Mouse (Mus musculus) embryonic stem cell, embryonic (primary cell): Measurements from ENCODE around the gene Cib4.

ENCODE experiments used
- CTCF ChIA-PET, 4 experiments: fragments of 300-600 bp in 2 of 4; fragments of 350-600 bp in 2 of 4; sonication (Branson Sonifier 250); formaldehyde crosslinking; loops; one replicate each; lab custom pipeline; 2022; ENCODE audit warnings: inconsistent platforms in 2 of 4; lab: Charles Lee
- POLR2A ChIA-PET, 4 experiments: fragments of 300-600 bp in 2 of 4; fragments of 350-600 bp in 2 of 4; sonication (Branson Sonifier 250); formaldehyde crosslinking; loops; one replicate each; lab custom pipeline; 2022; ENCODE audit warnings: antibody characterized with exemption in 4 of 4, inconsistent platforms in 1 of 4; lab: Charles Lee

Gene Cib4

GRCm38 (mm10) chr5:30578445-30579080, 32.9 kb upstream of the Cib4 start:
- POLR2A ChIA-PET = interaction anchor here in 1 of 4 experiments (1.0 kb wide), 1 partner anchor 326 kb away, joined by 3 read pairs; no protein-coding TSS in a partner anchor
- CTCF ChIA-PET = no interaction called here

GRCm38 (mm10) chr5:30577654-30578310, 32.1 kb upstream of the Cib4 start:
- CTCF ChIA-PET = no interaction called here
- POLR2A ChIA-PET = interaction anchor here in 2 of 4 experiments (0.6 to 1.0 kb wide), 2 partner anchors 30 to 327 kb away, joined by 3 read pairs; no protein-coding TSS in a partner anchor

- ChIA-PET POLR2A (no interaction called here), CTCF (no interaction called here)
Observed at GRCm38 (mm10) chr5:30577251-30577650, 31.6 kb upstream of the Cib4 start.

GRCm38 (mm10) chr5:30576233-30576632, 30.6 kb upstream of the Cib4 start:
- CTCF ChIA-PET = no interaction called here
- POLR2A ChIA-PET = interaction anchor here in 1 of 4 experiments (1.3 kb wide), 1 partner anchor 36 kb away, joined by 3 read pairs; no protein-coding TSS in a partner anchor

GRCm38 (mm10) chr5:30574367-30574766, 28.7 kb upstream of the Cib4 start:
- ChIA-PET CTCF (interaction anchor here in 2 of 4 experiments (0.5 to 1.1 kb wide), 3 partner anchors 26 to 64 kb away, joined by 3 to 4 read pairs (median 3); no protein-coding TSS in a partner anchor), POLR2A (interaction anchor here in 1 of 4 experiments (0.7 kb wide), 1 partner anchor 36 kb away, joined by 3 read pairs; no protein-coding TSS in a partner anchor)

GRCm38 (mm10) chr5:30571820-30572219, 26.2 kb upstream of the Cib4 start:
- ChIA-PET CTCF (no interaction called here), POLR2A (no interaction called here)

- POLR2A ChIA-PET = no interaction called here
- CTCF ChIA-PET = interaction anchor here in 1 of 4 experiments (0.7 kb wide), 1 partner anchor 108 kb away, joined by 3 read pairs; no protein-coding TSS in a partner anchor
Observed at GRCm38 (mm10) chr5:30568479-30568878, 22.8 kb upstream of the Cib4 start.

- ChIA-PET POLR2A (interaction anchor here in 1 of 4 experiments (0.6 kb wide), 1 partner anchor 279 kb away, joined by 3 read pairs; the partner anchor contains the start of gene Drc1), CTCF (no interaction called here)
Observed at GRCm38 (mm10) chr5:30559986-30560493, 14.4 kb upstream of the Cib4 start.

- ChIA-PET CTCF (no interaction called here), POLR2A (no interaction called here)
Observed at GRCm38 (mm10) chr5:30559421-30559820, 13.8 kb upstream of the Cib4 start.

- ChIA-PET CTCF (no interaction called here), POLR2A (interaction anchor here in 2 of 4 experiments (0.7 to 1.4 kb wide), 3 partner anchors 9 to 58 kb away, joined by 3 to 4 read pairs (median 3); no protein-coding TSS in a partner anchor)
Observed at GRCm38 (mm10) chr5:30556284-30556683, 10.6 kb upstream of the Cib4 start.

- CTCF ChIA-PET = no interaction called here
Observed at GRCm38 (mm10) chr5:30554981-30555380, 9.3 kb upstream of the Cib4 start.

GRCm38 (mm10) chr5:30553936-30554335, 8.3 kb upstream of the Cib4 start:
- POLR2A ChIA-PET = interaction anchor here in 1 of 4 experiments (0.8 kb wide), 1 partner anchor 100 kb away, joined by 3 read pairs; no protein-coding TSS in a partner anchor
- CTCF ChIA-PET = no interaction called here

More at GRCm38 (mm10) chr5:30554981-30555380, 9.3 kb upstream of the Cib4 start:
- POLR2A ChIA-PET = interaction anchor here in 1 of 4 experiments (0.8 kb wide), 1 partner anchor 98 kb away, joined by 3 read pairs; no protein-coding TSS in a partner anchor

GRCm38 (mm10) chr5:30552006-30552405, 6.4 kb upstream of the Cib4 start:
- ChIA-PET POLR2A (no interaction called here), CTCF (no interaction called here)

GRCm38 (mm10) chr5:30551022-30551638, 5.5 kb upstream of the Cib4 start:
- POLR2A ChIA-PET = no interaction called here
- CTCF ChIA-PET = interaction anchor here in 1 of 4 experiments (0.6 kb wide), 1 partner anchor 656 kb away, joined by 7 read pairs; no protein-coding TSS in a partner anchor

GRCm38 (mm10) chr5:30550334-30551021, 4.8 kb upstream of the Cib4 start:
- POLR2A ChIA-PET = interaction anchor here in 1 of 4 experiments (0.5 kb wide), 1 partner anchor 1003 kb away, joined by 3 read pairs; no protein-coding TSS in a partner anchor
- CTCF ChIA-PET = no interaction called here

GRCm38 (mm10) chr5:30548681-30549080, 3.0 kb upstream of the Cib4 start:
- POLR2A ChIA-PET = interaction anchor here in 1 of 4 experiments (0.7 kb wide), 2 partner anchors 69 to 76 kb away, joined by 3 read pairs; no protein-coding TSS in a partner anchor
- CTCF ChIA-PET = no interaction called here

GRCm38 (mm10) chr5:30536051-30536570, 9.5 kb downstream of the Cib4 start:
- POLR2A ChIA-PET = interaction anchor here in 2 of 4 experiments (0.7 to 1.1 kb wide), 3 partner anchors 49 to 111 kb away, joined by 3 read pairs; partner anchors contain the start of gene Slc35f6 (in 1 of the 2)
- CTCF ChIA-PET = no interaction called here

- ChIA-PET CTCF (interaction anchor here in 2 of 4 experiments (0.6 kb wide), 2 partner anchors 22 to 276 kb away, joined by 3 read pairs; no protein-coding TSS in a partner anchor), POLR2A (no interaction called here)
Observed at GRCm38 (mm10) chr5:30534637-30535036, 11.0 kb downstream of the Cib4 start.
